Mouse (Mus musculus) cerebellum, adult 18-20 months (tissue): ENCODE measurements around the gene C87436.

Experiments used
- DNase-seq, 2 experiments: peaks; one replicate each; pipeline ENCODE4 v3.0.0; 2021

C87436 gene

DNA sequence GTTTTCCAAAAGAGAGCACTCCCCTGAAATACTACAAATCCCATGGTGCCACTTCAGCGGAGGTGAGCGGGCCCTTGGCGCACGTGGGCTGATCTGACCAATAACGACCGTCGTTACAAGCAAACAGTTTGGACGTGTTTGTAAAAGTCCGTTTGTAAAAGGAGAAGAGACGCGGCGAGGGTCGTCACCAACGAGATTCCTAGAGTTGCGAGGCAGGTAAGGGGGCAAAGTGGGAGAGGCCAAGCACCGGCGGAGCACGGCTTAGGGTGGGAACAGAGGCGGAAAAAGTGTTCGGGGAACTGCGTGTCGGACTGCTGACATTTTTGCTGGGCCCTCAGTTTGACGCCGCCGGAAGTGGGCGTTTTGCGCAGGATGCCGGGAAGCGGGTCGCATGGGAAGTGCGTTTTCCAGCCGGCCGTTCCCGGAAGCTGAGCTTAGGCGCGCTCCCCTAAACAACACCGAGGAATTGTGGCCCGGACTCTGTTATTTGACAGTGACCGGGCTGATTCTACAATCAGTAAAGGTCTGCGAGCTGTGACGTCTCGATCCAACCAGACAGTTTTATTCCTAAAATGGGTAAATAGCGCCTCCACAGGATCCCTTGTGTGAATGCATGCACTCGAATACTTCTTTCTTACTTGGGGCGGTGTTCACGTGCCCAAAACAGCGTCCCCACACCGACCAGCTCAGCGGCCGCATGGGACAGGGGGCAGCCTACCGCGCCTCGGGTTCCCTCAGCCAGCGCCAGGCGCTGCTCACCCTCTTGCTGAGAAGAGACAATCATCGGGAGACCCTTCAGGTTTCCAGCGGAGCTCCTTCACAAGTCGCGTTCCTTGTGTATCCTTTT, at the start of gene C87436:
C87436 (plus strand) TSS at position 103 of the 847 bp plus-strand sequence.
- peak; percentile 95 to 98 for DNase-seq

DNA sequence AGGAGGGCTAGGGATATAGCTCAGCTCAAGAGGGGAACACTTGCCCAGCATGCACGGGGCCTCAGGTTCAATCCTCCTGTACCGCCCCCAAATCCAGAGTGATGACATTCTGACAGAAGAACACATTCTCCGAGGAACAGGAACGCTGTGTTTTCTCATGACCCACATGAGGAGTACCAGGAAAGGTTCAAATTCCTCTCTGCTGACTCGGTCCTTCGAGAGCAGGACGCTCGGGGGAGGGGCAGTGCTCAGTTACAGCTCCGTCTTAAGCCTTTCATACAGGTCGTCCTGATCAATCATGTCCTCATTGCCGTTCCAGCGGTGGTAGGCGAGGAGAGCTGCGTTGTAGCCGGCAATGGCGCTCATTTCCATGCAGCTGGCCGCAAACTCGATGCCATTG, 49.7 kb upstream of the C87436 start:
- no peak for DNase-seq

DNA sequence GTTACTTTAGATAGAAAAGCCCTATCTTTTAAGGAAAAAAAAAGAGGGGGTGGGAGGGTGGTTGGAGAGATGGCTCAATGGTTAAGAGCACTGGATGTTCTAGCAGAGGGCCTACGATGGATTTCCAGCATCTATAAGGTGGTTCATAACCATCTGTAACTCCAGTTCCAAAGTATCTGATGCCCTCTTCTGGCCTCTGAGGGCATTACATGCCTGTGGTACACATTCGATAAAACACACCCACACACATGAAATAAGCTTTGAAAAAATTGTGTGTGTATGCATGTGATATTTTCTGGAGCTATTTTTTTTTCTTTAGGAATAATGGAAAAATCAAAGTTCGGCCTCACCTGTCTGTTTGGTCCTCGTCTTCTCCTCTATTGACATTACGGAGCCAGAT, 46.8 kb upstream of the C87436 start:
- DNase-seq, result no peak

DNA sequence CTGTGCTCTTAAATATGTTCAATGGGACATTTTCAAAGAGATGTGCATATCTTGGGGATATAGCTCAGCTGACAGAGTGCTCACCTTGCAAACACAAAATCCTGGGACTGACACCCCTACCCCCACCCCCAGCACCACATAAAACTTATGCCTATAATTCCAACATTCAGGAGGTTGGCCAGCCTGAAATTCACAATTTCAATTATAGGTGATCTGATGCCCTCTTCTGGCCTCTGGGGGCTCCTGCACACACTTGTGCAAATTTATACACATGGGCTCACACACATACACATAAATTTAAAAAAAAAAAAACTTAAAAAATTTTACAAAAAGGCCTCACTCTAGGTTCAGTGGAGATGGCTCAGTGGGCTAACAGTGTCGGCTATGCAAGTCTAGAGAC, 45.0 kb upstream of the C87436 start:
- no peak for DNase-seq

DNA sequence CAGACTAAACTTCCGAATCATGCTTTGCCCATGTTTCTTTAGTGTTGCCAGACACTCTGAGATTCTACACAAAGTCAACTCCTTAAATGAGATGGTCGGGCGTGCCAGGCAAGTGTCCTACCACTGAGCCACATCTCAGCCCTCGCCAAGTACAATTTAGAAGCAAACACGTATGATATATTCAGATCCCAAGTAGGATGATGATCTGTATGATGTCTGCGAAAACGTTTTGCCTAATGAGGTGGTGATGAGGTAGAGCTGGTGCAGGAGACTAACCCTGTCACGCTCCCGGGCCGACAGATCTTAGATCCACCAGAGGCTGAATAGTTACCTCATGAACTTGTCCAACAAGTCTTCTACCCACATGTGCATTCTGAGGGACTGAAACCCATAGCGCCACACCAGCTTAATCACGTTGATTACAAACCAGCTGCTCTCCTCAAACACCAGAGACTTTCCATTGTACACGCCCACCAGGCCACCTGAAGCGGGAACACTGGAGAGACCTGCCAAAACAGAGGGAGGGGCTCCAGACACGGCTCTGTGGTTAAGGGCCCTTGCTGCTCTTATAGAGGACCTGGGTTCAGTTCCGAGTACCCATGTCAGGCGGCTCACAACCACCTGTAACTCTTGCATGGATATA, 44.0 kb upstream of the C87436 start:
- DNase-seq, result no peak

DNA sequence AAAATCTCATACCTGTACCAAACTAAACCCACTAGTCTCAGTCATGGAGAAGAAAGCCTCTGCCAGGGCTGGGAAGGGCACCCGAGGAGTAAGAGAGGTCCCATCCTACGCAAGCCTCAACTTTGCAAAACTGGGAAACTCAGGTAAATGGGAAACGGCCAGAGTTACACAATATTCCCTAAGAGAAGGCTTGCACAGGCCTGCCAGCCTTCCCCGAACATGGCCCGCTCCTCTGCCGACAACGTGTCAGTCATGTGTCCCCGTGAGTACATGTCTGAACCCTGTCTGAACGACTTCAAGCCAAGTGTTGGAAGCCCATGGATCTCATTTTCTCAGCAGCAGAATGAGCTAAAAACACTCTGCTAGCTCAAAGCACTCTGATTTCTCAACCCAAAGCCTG, 43.2 kb upstream of the C87436 start:
- DNase-seq, result no peak

DNA sequence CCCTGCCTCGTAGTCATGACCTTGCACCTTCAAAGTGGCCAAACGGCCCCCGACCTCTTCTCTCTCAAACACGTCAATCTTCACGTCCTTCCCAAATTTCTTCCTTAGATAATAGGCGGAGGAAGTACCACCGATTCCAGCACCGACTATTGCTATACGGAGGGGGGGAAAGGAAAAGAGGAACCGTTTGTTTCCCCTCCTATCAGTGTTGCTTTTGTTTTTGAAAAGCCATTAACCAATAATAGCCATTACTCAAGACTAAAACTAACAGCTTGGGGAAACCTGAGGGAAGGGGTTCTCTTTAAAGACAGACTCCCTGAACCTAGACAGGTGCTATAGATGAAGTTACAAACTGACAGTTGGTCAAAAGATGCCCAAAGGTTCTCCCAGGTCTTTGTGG, 42.2 kb upstream of the C87436 start:
- no peak for DNase-seq

DNA sequence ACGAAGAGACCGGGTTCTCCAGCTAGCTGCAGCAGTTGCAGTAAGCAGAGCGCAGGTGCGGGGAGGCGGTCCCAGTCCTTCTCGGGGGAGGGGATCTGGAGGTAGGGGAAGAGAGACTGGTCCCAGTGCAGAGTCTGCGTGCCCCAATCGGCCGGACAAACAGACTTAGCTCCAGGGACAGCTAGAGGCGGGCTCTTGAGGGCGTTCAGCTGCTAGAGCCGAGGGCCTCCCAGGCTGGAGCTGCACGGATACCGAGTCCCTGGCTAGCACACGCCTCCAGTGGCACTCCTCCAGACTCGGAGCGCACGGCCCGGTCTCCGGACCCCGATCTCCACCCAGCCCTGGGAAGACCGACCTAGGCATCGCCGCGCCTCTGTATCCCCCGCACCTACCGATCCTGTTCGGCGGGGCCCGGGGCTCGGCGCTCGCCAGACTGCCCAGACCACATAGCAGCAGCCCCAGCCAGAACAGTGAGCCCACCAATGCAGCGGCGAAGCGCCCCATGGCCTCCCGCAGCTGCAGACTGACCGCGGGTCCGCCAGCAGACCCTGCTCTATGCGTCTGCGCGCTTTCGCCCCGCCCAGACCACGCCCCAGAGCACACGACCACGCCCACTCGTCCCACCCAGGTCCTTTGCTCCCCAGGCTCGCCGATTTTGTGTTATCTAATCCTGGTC, 41.5 kb upstream of the C87436 start, which contains the start of gene Pcyox1:
Pcyox1 (minus strand) TSS at position 574 of the 676 bp plus-strand sequence.
- DNase-seq, result peak; percentile 92 to 94

DNA sequence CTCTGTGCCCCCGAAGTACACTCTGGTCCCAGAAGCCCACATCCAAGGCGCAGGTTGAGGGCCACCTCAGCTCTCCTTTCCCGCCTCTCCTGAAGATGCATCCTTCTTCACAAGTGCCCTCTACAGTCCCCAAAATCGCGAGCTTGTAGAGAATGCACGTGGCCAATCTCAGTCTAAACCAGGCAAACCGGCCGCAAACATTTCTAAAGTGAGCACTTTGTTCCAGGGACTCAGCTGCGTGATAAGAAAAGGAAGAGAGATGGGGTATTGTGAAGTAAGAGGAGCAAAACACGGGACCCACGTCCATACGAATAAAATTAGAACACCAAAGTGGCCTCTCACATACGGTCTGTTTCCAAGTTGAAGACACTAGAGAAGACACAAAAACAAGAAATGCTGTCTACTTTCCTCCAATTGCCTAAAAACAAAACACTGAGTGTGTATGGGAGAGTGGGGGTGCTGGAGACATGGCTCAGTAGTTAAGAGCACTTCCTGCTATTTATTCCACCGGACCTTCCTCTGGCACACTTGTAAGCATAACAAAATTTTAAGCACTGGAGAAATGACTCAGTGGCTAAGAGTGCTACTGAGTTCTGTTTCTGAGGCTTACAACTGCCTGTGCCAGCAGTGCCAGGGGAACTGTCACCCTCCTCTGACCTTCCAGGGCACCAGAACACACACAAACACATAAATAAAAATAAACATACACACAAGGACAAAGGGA, 40.8 kb upstream of the C87436 start:
- DNase-seq, result no peak

DNA sequence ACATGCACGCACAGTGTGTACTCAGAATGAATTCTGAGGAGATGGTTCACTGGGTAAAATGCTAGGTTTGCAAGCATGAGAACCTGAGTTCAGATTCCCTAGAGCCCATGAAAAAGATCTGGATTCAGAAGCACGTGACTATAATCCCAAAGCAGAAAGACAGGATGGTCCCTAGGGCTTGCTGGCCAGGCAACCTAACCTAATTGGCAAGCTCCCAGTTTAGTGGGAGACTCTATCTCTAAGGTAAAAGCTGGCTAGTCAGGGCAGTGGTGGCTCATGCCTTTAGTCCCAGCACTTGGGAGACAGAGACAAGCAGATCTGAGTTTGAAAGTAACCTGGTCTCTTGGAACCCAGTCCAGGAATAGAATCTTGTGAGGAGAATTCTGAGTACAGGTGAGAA, 39.2 kb upstream of the C87436 start:
- DNase-seq, result no peak

DNA sequence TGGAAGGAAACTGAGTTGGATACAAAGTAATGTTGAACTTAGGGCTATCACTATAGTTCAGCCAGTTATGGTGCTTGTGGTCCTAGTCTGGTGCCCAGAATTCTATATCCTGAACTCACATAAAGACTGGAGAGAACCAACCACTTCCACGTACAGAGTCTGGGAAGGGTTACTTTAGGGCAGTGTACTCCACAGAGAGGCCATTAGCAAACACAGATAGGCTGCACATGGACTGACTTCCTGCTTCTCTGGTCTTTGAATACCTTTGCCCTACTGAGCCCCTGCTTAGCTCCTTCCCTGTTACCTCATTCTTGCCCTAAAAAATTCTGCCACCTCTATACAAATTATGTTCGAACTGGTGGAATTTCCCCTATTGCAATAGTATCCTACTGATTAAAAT, 38.2 kb upstream of the C87436 start:
- DNase-seq, result no peak

DNA sequence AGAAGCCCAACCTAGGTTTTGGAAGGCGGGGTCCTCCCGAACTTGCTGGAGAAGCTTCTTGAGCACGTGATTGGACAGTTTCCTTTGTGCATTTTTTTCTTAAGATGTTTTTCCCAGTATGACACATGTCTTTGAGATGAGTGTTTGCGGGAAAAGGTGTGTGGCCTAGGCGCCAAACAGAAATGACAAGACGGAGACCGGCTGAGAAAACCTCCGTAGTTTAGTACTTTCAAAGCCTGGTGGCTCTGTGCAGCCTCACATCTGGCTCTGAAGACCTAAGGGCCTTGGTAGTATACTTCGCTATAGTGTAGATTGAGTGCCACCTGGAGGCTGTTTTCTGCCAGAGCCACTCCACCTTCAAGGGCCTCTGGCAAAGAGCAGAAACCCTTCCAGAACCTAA, 37.2 kb upstream of the C87436 start:
- peak; percentile 51 to 63 for DNase-seq

DNA sequence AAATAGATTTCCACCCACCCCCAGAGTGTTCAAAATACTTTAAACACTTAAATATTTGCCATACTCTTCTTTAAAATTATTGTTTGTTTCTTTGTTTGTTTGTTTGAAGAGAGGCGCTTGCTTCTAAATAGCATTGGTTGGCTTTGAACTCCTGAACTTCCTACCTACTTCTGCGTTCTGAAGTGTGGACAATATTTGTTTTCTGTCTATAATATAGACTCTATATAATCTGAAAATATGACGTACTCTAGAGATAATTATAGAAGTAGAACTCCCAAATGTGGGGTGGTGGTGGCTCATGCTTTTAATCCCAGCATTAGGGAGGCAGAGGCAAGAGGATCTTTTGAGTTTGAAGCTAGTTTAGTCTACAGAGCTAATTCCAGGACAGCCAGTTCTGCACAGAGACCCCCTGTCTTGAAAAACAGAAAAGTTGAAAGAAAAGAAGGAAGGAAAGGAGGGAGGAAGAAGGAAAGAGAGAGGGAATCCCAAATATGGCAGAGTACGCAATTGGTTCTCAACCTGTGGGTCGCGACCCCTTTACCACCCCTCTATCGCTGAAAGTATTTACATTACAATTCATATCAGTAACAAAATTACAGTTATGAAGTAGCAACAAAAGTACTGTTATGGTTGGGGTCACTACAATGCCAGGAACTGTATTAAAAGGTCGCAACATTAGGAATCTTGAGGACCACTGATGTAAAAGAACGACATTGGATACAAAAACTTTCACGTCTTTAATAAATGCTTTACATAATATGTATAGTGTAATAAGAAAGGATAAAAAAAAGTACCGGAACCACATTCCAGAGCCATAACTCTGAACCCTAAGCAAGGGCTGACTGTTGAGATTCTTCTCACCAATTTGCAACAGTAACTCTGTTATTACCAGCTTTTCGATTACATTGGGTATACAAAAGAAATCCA, 35.2 kb upstream of the C87436 start:
- no peak for DNase-seq

DNA sequence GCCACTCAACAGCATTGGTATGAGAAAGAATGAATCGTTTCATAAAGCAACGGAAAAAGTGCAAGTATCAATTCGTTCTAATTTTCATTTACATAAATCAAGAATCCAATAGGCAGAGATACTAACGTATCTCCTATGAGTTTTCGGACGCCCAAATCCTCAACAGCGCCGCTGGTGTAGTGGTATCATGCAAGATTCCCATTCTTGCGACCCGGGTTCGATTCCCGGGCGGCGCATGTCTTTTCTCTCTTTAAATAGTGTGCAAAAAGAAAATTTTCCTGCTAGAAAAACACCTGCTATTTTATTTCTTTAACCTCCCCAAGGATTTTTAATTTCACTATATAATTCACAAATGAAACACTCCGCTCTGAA, 34.5 kb upstream of the C87436 start:
- DNase-seq, result peak; percentile 85 to 93

DNA sequence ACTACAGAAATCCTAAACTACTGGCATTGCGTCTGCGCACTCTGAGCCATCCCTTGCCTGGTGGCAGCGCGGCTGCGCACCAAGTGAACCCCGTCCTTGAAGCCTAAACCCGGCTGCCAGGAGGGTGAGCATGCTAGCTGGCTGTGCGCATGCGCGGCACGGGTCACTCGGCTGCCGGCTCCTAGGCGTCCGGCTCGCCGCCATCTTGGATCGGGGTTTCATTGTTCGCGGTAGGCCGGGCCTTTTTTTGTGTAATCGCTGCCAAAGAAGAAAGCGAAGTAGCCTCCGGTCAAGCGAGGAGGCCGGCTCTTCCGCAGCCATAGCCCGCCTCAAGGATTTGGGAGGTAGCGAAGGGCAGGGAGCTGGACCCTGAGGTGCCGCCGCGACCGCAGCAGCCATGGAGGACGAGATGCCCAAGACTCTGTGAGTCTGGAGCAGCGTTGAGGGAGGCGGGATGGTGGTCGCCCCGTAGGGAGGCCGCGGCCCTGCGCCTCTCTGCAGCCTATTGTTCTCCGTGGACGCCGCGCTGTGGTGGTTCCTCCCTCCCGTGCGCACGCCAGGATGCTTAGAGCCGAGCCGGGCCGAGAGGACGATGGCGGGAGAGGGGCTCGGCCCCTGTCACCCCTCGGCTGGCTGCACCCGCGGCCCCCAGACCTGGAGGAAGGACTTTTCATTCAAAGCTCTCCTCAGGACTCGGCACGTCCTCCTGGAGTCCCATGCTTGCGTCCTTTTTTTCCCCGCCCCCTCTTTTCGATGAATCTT, 33.9 kb upstream of the C87436 start, which contains the start of gene Tia1:
Tia1 (plus strand) TSS at position 120 of the 762 bp plus-strand sequence.
- DNase-seq, result peak; percentile 98

DNA sequence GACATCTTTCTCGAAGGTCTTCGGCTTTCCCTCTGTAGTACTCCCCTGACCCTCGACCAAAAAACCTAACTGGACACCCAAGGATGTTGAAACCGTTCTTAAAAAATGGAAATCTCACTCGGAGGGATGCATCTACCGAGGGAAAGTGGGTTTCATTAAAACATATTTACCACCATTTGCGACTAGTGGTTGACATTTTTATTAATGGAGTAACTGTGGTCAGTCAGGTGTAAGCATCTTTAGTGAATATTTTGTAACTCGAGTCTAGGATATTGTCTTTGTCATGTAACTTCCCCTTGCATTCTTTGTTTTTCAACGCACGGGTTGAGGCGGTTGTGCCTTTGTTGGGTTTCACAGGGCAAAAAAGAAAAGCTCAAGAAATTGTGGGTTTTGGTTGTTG, 33.2 kb upstream of the C87436 start:
- no peak for DNase-seq

DNA sequence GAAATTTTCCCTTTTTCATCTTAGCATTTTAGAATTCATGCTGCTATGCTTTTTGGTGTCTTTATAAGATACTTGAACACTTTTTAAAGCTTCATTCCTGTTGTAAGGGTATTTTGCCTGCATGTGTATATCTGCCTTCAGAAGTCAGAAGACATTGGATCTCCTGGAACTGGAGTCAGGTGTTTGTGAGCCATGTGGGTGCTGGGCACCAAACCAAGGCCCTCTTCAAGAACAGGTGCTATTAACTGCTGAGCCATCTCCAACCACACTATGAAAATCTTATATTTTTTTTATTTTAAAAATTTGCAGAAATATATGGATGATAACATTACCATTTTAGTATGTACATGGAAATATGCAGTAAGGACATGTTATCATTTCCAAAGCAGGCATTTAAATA, 31.9 kb upstream of the C87436 start:
- DNase-seq, result peak in 1 of 2 experiments; percentile 23

DNA sequence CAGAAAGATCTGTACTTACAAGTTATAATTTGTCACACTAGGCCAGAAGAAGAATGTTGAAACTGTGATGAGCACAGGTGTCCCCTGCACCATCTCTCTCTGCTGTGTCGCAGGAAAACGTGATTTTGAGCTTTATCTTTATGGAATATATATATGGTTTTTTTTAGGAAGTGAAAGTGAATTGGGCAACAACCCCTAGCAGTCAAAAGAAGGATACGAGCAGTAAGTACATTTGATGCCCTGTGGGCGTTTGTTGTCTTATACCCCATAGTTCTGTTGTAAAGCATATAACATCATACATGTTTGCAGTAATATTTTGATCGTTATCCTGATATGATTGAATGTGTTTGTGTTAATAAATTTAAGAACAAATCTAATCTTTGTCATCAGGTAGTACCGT, 19.5 kb upstream of the C87436 start:
- no peak for DNase-seq

DNA sequence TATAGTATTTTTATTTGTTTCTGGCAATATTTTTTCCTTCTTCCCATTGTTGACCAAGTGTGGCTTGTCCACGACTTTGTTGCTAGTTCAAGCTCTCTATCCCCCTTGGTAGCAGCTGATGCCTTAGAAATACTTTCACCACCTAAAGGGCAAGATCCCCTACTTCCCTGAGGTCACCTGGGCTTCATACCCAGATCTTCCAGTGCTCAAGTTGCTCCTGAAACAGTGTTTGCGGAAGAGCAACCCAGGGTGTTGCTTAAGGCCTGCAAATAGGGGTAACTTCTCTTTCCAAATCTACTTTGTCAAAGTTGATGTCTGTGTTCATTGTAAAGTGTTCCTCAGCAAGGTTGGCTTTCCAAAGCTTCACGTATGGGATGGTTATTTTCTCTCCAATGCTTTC, 18.9 kb upstream of the C87436 start:
- DNase-seq, result no peak

DNA sequence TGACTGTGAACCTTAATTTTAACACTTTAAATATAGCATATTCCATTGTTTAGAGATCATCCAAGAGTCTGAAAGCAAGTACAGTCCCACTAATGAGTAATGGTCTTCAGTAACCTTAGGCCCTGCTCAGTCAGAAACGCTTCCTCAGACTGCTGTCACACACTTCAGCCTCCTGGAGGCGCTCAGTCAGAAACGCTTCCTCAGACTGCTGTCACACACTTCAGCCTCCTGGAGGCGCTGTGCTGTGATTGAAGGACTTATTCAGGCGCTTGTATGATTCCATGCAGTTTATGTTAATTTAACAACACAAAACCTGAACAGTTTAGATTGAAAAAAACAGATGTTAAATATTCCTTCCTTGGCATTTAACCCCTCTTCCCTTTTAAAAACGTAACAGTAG, 17.7 kb upstream of the C87436 start:
- DNase-seq, result no peak

DNA sequence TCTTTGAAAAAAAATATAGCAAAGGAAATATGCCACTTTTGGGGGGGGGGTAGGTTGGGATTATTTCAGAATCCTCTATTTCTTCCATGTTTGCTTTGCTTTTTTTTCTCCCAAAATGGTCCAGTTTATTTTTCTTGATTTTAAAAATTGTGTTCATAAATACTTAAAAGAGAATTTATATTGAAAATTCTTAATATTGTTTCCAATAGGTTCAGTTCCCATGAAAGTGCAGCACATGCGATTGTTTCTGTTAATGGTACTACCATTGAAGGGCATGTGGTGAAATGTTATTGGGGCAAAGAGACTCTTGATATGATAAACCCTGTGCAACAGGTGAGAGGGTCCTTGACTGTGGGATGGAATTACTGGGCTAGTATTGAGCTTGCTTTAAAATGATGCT, 11.8 kb upstream of the C87436 start, which contains the start of gene Gm44790:
Gm44790 (plus strand) TSS at position 301 of the 400 bp plus-strand sequence.
- DNase-seq, result no peak
